Mouse (Mus musculus) midbrain, embryonic 13.5 days (tissue): ENCODE results near the gene Eya4. TPM values are rescaled to one million over a fixed set of nuclear protein-coding genes. Genes with fewer than 3 reads are reported as not detected.

Source experiments
- ATAC-seq: fragments of 200-750 bp; cut with Nextera tagmentation; 2 replicates; pipeline ENCODE4 v1.8.0; 2017; ENCODE audit warnings: mild to moderate bottlenecking, moderate TSS enrichment, moderate library complexity
- H3K27ac ChIP-seq: fragments of 300-500 bp; sonication (generic); 2 replicates; pipeline ENCODE4 v1.5.1; 2015; ENCODE audit warnings: inconsistent platforms, mild to moderate bottlenecking, moderate library complexity
- H3K27me3 ChIP-seq: fragments of 300-500 bp; sonication (generic); 2 replicates; pipeline ENCODE4 v1.6.1; 2015; ENCODE audit warnings: mild to moderate bottlenecking, inconsistent platforms
- H3K36me3 ChIP-seq: fragments of 300-500 bp; sonication (generic); 2 replicates; pipeline ENCODE4 v1.6.1; 2015; ENCODE audit warnings: mild to moderate bottlenecking, inconsistent platforms
- H3K4me1 ChIP-seq: fragments of 300-500 bp; sonication (generic); replicated peaks from 2 replicates; pipeline ENCODE4 v1.6.1; 2015; ENCODE audit warnings: inconsistent platforms
- H3K4me2 ChIP-seq: fragments of 300-500 bp; sonication (generic); replicated peaks from 2 replicates; pipeline ENCODE4 v1.6.1; 2015; ENCODE audit warnings: moderate library complexity, mild to moderate bottlenecking, inconsistent platforms
- H3K4me3 ChIP-seq: fragments of 300-500 bp; sonication (generic); replicated peaks from 2 replicates; pipeline ENCODE4 v1.5.1; 2015; ENCODE audit warnings: mild to moderate bottlenecking, inconsistent platforms
- H3K9ac ChIP-seq: fragments of 300-500 bp; sonication (generic); replicated peaks from 2 replicates; pipeline ENCODE4 v1.6.1; 2015; ENCODE audit warnings: mild to moderate bottlenecking, inconsistent platforms
- H3K9me3 ChIP-seq: fragments of 300-500 bp; sonication (generic); 2 replicates; pipeline ENCODE4 v1.6.1; 2016; ENCODE audit warnings: mild to moderate bottlenecking, inconsistent platforms
- WGBS: fragments of 180-500 bp; shearing (Covaris S2); methylation state at CpG from one replicate; pipeline ENCODE4 v1.1.7; 2015; 5-methylcytosine and 5-hydroxymethylcytosine counted together
- polyA plus RNA-seq: library from polyadenylated mRNA; unstranded; fragments of >200 nt; fragmentation: Nextera tagmentation; extraction: Ambion mirVana; gene quantifications from 2 replicates; pipeline ENCODE4 v1.2.1, GENCODE M21; 2015

The Eya4 gene
- polyA plus RNA-seq, 1 experiment from 2014 or later: 1.1 TPM

DNA sequence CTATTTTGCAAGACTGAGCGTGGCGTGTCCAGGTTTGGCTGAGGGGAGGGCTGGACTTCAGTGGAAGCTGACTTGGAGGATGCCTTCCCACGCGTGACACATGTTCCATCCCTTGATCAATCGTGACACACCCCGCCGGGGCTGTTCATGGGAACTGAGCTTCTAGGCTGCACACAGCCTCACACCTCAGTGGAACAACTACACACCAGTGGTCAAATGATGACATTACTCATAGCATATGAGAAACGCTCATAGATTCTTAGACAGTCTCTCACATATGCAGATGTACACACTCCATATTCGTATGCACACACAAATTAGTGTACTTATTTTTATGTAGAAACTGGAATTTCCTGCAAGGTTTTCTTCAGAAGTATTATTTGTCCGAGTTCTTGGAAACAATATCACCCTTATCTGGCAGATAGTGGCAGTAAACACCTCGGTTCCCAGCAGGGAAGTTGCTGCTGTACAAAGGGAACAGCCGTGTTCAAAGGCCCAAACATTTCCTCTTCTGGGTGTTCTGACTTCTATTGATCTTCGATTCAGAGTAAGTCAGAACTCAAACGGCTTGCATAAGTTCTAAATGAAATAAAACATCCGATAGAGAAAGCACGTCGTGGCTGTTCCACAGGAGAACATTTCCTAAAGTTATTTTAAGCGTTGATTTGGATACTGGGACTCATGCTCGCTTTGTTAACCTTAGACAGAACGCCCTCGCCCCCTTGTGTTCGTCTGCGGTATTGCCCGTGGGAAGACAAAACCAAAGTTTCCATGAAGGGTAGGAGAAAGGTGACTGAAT, 269.6 kb downstream of the Eya4 start:
- WGBS: 39% methylated on average over 24 of the region's 24 CpGs
- Histone ChIP-seq H3K9ac (no peak overlapping the region), H3K36me3 (no peaks in the 10 kb centered on the region), H3K4me3 (no peak overlapping the region), H3K27me3 (no peaks in the 10 kb centered on the region), H3K27ac (no peak overlapping the region), H3K9me3 (no peaks in the 10 kb centered on the region), H3K4me2 (0 out of 2 replicates have a peak overlapping the region, but pooled peaks have one; percentile 24), H3K4me1 (no peaks in the 10 kb centered on the region)
- peak; percentile 48 for ATAC-seq

DNA sequence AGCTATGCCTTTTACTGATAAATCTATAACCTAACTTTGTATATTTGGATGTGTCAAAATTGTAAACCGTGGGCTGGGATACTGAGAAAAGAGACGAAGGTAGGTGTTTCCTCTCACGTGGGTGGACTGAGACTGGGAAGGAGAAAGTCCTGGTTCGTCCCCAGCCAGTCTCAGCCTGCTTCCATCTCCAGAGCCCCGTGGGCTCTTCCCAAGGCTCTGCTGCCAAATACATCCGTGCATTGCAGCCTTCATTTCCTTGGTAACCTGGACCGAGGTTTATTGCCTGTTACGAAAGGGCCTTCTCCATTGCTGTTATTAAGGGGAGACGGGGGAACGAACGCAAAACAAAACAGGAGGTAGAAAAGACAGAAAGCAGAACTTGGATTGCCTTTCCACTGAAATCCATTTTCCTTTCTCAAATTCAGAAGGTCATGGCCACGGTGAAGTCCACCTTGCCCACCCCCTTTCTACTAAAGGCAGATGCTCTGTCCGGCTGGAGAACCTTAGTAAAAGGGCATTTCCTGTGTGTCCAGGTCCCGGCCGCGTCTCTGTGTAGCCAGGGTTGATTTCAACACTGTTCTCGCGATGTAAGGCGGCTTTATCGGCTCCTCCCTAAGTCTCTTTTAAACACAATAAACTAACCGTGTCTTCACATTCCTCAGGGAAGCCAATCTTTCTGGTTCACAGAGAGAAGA, 273.7 kb downstream of the Eya4 start:
- Histone ChIP-seq H3K9me3 (no peaks in the 10 kb centered on the region), H3K9ac (no peak overlapping the region), H3K4me1 (no peaks in the 10 kb centered on the region), H3K4me2 (peak overlapping the region; percentile 32), H3K36me3 (no peaks in the 10 kb centered on the region), H3K27ac (no peak overlapping the region), H3K4me3 (no peak overlapping the region), H3K27me3 (no peaks in the 10 kb centered on the region)
- WGBS: 62% methylated on average over 21 of the region's 21 CpGs
- no peak for ATAC-seq

DNA sequence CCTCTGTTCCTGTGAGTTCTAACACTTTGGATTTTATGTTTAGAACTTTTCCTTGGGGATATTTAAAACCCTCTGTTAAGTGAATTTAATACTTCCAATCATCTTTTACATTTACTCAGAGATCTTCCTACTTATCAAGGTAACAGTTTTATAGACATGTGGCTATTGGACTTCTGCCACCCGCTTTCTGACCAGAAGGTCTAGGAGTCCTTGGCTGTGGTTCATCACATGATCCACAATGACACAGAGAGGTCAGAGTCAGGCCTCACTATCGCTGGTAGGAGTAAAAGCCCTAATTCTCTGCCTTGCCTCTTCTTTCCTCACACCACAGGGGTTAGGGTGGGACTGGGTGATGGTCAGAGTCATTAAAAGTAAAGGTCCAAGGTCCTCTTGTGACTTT, 277.2 kb downstream of the Eya4 start:
- H3K27me3 ChIP-seq: no peaks in the 10 kb centered on the region
- H3K9me3 ChIP-seq: no peaks in the 10 kb centered on the region
- no peak overlapping the region for H3K4me3 ChIP-seq
- no peaks in the 10 kb centered on the region for H3K36me3 ChIP-seq
- no peak overlapping the region for H3K9ac ChIP-seq
- H3K4me2 ChIP-seq: no peak overlapping the region
- no peaks in the 10 kb centered on the region for H3K4me1 ChIP-seq
- ATAC-seq: no peak
- WGBS: 81% methylated on average over 2 of the region's 2 CpGs
- H3K27ac ChIP-seq: no peak overlapping the region

DNA sequence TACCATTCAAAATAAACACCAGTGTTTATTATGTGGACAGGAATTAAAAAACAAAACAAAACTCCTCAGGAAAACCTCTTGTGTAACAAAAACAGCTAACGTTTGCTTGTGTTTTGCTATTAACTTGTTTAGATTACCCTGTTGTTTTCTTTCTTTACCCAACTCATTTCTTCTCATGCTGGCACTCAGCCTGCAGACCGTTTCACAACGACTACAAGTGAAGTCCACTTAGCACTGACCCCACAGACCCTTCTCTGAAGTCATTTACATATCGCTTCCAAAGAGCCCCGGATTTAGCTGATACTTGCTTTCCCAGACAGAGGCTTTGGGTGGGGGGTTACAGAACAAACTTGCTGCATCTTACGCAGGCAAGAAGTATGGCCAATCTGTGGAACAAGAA, 286.9 kb downstream of the Eya4 start:
- no peak for ATAC-seq
- Histone ChIP-seq H3K4me2 (no peak overlapping the region), H3K36me3 (no peaks in the 10 kb centered on the region), H3K27me3 (no peaks in the 10 kb centered on the region), H3K27ac (no peak overlapping the region), H3K4me1 (no peaks in the 10 kb centered on the region), H3K9me3 (no peaks in the 10 kb centered on the region), H3K9ac (no peak overlapping the region), H3K4me3 (no peak overlapping the region)
- WGBS: 42% methylated on average over 6 of the region's 6 CpGs

DNA sequence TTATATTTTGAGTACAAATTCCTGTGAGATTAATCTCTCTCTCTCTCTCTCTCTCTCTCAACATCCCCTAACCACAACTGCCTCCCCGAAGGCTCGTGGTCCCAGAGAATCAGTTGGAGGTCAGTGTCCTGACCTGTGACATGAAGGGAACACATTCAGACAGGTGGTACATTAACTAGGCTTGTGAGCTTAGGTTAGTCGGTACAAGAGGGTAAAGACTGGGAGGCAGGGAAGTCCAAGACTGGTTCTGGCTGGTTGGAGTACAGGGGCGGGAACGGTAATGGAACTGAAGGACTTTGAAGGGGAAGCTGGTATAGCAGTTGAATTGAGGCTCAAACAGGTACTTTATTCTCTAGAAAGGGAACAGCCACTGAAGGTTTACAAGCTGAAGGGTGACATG, 287.9 kb downstream of the Eya4 start:
- 84% methylated on average over 5 of the region's 5 CpGs for WGBS
- no peaks in the 10 kb centered on the region for H3K9me3 ChIP-seq
- no peaks in the 10 kb centered on the region for H3K27me3 ChIP-seq
- H3K4me3 ChIP-seq: no peak overlapping the region
- H3K4me1 ChIP-seq: no peaks in the 10 kb centered on the region
- no peak overlapping the region for H3K4me2 ChIP-seq
- no peak for ATAC-seq
- H3K27ac ChIP-seq: no peak overlapping the region
- no peak overlapping the region for H3K9ac ChIP-seq
- no peaks in the 10 kb centered on the region for H3K36me3 ChIP-seq

DNA sequence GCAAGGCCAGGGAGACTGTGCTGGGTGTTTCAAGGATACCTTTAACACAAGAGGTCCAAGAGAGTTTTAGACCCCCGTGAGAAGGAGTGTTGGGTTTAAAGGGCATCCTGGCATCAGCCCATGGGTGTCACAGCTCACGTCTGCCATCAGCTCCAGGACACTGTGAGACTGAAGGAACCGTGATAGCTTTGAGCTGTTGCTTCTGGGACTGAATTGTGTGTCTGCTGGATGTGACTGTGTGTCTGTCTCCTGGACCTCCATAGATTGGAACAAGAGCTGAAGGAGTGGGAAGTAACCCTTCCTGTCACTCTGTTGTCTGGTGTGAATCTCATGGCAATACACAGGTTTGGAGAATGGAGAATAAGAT, 289.9 kb downstream of the Eya4 start:
- Histone ChIP-seq H3K4me1 (no peaks in the 10 kb centered on the region), H3K4me2 (no peak overlapping the region), H3K36me3 (no peaks in the 10 kb centered on the region), H3K27ac (no peak overlapping the region), H3K4me3 (no peak overlapping the region), H3K9me3 (no peaks in the 10 kb centered on the region), H3K9ac (no peak overlapping the region), H3K27me3 (no peaks in the 10 kb centered on the region)
- no peak for ATAC-seq
- WGBS: 79% methylated on average over 3 of the region's 3 CpGs

DNA sequence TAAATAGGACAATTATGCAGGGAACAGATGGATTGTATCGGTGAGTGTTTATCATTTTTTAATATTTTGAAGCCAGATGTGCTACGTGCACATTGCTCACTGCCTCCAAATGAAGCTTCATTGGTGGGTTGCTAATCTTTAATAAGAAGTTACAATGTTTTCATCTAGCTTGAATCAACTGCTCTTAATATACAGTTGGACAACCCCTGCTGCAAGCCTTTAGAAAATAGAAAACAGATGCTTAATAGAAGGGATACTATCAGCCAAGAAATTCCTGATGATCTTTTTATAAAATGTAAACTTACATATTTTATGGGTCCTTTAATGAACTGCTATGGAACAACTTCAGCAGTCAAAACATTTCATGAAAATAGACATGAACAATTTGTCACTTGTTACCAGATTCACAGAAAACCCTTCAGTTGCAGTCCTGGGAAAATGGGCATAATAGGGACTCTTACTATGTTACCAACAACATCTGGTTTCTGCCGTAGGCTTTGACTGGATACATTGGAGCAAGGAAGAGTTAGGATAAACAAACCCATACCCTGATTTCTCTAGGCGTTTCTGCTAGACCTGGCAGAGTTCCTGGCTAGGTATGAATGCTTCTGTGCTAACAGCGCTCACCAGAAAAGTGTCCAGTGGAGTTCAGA, 290.4 kb downstream of the Eya4 start:
- H3K27ac ChIP-seq: no peak overlapping the region
- no peak for ATAC-seq
- 89% methylated on average over 5 of the region's 5 CpGs for WGBS
- H3K9ac ChIP-seq: no peak overlapping the region
- H3K36me3 ChIP-seq: no peaks in the 10 kb centered on the region
- no peak overlapping the region for H3K4me3 ChIP-seq
- H3K27me3 ChIP-seq: no peaks in the 10 kb centered on the region
- H3K4me1 ChIP-seq: no peaks in the 10 kb centered on the region
- no peaks in the 10 kb centered on the region for H3K9me3 ChIP-seq
- no peak overlapping the region for H3K4me2 ChIP-seq

DNA sequence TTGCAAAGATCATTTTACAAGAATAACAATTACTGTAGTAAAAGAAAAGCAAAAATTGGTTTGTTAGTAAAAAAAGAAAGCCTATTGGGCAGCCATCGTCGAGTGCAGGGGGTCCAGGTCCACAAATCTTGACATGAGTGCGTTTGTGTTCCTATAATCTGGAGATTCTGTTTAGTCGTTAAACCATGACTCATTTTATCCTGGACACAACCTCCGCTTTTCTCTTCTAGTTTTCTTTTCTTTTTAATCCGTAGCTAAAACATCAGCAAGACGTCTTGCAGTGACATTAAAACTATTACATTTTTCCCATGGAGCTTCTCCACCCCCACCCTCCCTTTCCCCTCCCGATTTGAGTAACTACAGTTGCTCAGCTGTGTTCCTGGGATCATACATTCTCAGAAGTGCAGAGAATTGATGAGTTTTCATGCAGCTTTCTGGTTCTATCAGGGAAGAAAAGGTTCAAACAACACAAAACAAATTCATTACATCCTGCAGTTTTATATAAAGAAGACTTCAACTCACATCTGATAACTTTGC, 297.1 kb downstream of the Eya4 start:
- no peak overlapping the region for H3K27ac ChIP-seq
- H3K4me1 ChIP-seq: no peaks in the 10 kb centered on the region
- H3K4me2 ChIP-seq: no peak overlapping the region
- no peak overlapping the region for H3K4me3 ChIP-seq
- no peaks in the 10 kb centered on the region for H3K36me3 ChIP-seq
- ATAC-seq: no peak
- WGBS: 80% methylated on average over 8 of the region's 8 CpGs
- H3K27me3 ChIP-seq: no peaks in the 10 kb centered on the region
- no peak overlapping the region for H3K9ac ChIP-seq
- no peaks in the 10 kb centered on the region for H3K9me3 ChIP-seq
